Mouse (Mus musculus) neural tube, embryonic 13.5 days (tissue): ENCODE data around the gene Plxnb2. TPM values are rescaled to one million over a fixed set of nuclear protein-coding genes. Genes with fewer than 3 reads are reported as not detected.

Experiments used
- ATAC-seq: fragments of 200-750 bp; cut with Nextera tagmentation; 2 replicates; pipeline ENCODE4 v1.8.0; 2017; ENCODE audit warnings: low read depth, mild to moderate bottlenecking, moderate TSS enrichment, moderate library complexity
- H3K27ac ChIP-seq: fragments of 300-500 bp; sonication (generic); replicated peaks from 2 replicates; pipeline ENCODE4 v1.5.1; 2015; ENCODE audit warnings: moderate library complexity, mild to moderate bottlenecking, inconsistent platforms
- H3K27me3 ChIP-seq: fragments of 300-500 bp; sonication (generic); 2 replicates; pipeline ENCODE4 v1.6.1; 2015; ENCODE audit warnings: mild to moderate bottlenecking, inconsistent platforms
- H3K36me3 ChIP-seq: fragments of 300-500 bp; sonication (generic); 2 replicates; pipeline ENCODE4 v1.6.1; 2015; ENCODE audit warnings: mild to moderate bottlenecking, inconsistent platforms
- H3K4me1 ChIP-seq: fragments of 300-500 bp; sonication (generic); replicated peaks from 2 replicates; pipeline ENCODE4 v1.6.1; 2015; ENCODE audit warnings: inconsistent platforms
- H3K4me2 ChIP-seq: fragments of 300-500 bp; sonication (generic); 2 replicates; pipeline ENCODE4 v1.6.1; 2015; ENCODE audit warnings: inconsistent platforms, mild to moderate bottlenecking, moderate library complexity
- H3K4me3 ChIP-seq: fragments of 300-500 bp; sonication (generic); 2 replicates; pipeline ENCODE4 v1.5.1; 2015; ENCODE audit warnings: mild to moderate bottlenecking, inconsistent platforms
- H3K9ac ChIP-seq: fragments of 300-500 bp; sonication (generic); 2 replicates; pipeline ENCODE4 v1.6.1; 2015; ENCODE audit warnings: moderate library complexity, mild to moderate bottlenecking, inconsistent platforms
- H3K9me3 ChIP-seq: fragments of 300-500 bp; sonication (generic); 2 replicates; pipeline ENCODE4 v1.6.1; 2016; ENCODE audit warnings: inconsistent platforms
- WGBS: fragments of 180-500 bp; shearing (Covaris S2); methylation state at CpG from one replicate; pipeline ENCODE4 v1.1.7; 2015; 5-methylcytosine and 5-hydroxymethylcytosine counted together
- microRNA-seq: library from miRNA; unstranded; fragments of <30 nt; microRNA quantifications from one replicate; pipeline ENCODE4, GENCODE M21; 2016
- polyA plus RNA-seq: library from polyadenylated mRNA; unstranded; fragments of >200 nt; fragmentation: Nextera tagmentation; extraction: Ambion mirVana; gene quantifications from 2 replicates; pipeline ENCODE4 v1.2.1, GENCODE M21; 2015

Plxnb2 gene
- polyA plus RNA-seq, 1 experiment from 2014 or later: 89.8 TPM

GRCm38 (mm10) chr15:89110147-89110546 is 70.4 kb downstream of the Plxnb2 start:
- no peak overlapping the region for H3K27ac ChIP-seq
- H3K36me3 ChIP-seq: peaks cover 94% of the 10 kb centered on the region
- H3K9me3 ChIP-seq: no peaks in the 10 kb centered on the region
- ATAC-seq: no peak
- H3K4me3 ChIP-seq: no peak overlapping the region
- H3K4me1 ChIP-seq: no peaks in the 10 kb centered on the region
- H3K4me2 ChIP-seq: no peak overlapping the region
- no peak overlapping the region for H3K9ac ChIP-seq
- WGBS: 87% methylated on average over 9 of the region's 9 CpGs
- no peaks in the 10 kb centered on the region for H3K27me3 ChIP-seq

- peaks cover 100% of the 10 kb centered on the region for H3K36me3 ChIP-seq
- no peak overlapping the region for H3K9ac ChIP-seq
- no peak for ATAC-seq
- no peak overlapping the region for H3K4me3 ChIP-seq
- no peaks in the 10 kb centered on the region for H3K9me3 ChIP-seq
- no peak overlapping the region for H3K4me2 ChIP-seq
- no peaks in the 10 kb centered on the region for H3K27me3 ChIP-seq
- 94% methylated on average over 1 of the region's 1 CpGs for WGBS
- H3K4me1 ChIP-seq: no peaks in the 10 kb centered on the region
- no peak overlapping the region for H3K27ac ChIP-seq
Observed at GRCm38 (mm10) chr15:89106976-89107375, 73.6 kb downstream of the Plxnb2 start.

- no peaks in the 10 kb centered on the region for H3K4me1 ChIP-seq
- no peak overlapping the region for H3K4me3 ChIP-seq
- no peak overlapping the region for H3K9ac ChIP-seq
- no peaks in the 10 kb centered on the region for H3K9me3 ChIP-seq
- no peak for ATAC-seq
- peaks cover 100% of the 10 kb centered on the region for H3K36me3 ChIP-seq
- H3K27me3 ChIP-seq: no peaks in the 10 kb centered on the region
- 90% methylated on average over 13 of the region's 13 CpGs for WGBS
- H3K4me2 ChIP-seq: no peak overlapping the region
- no peak overlapping the region for H3K27ac ChIP-seq
Observed at GRCm38 (mm10) chr15:89106073-89106472, 74.5 kb downstream of the Plxnb2 start.

Small RNA genes lying within 50 kb of the gene (microRNA-seq; reads per million reads assigned to microRNA genes)
- gene Mir6958 (2.5 reads per million, percentile 10 among the genes with 10 or more reads in this experiment), gene Mir7118 (0.44 reads per million)

Other genes with a start within 250 kb of the Plxnb2 start
- not detected in 2 replicates for gene Ttll8, start 226.4 kb downstream of the Plxnb2 start, polyA plus RNA-seq
- 6.7 and 8.0 TPM in 2 replicates for gene Mlc1, start 201.8 kb downstream of the Plxnb2 start, polyA plus RNA-seq
- 0.11 TPM in 1 of 2 replicates, not detected in the other for gene Mov10l1, start 197.9 kb downstream of the Plxnb2 start, polyA plus RNA-seq
- gene Panx2, start 121.1 kb downstream of the Plxnb2 start, polyA plus RNA-seq: 2.8 and 3.4 TPM in 2 replicates
- gene Trabd, start 105.7 kb downstream of the Plxnb2 start, polyA plus RNA-seq: 39.6 and 46.8 TPM in 2 replicates
- 21.0 and 21.9 TPM in 2 replicates for gene Selenoo, start 91.7 kb downstream of the Plxnb2 start, polyA plus RNA-seq
- gene Tubgcp6, start 57.7 kb downstream of the Plxnb2 start, polyA plus RNA-seq: 15.8 and 16.7 TPM in 2 replicates
- 23.9 and 26.7 TPM in 2 replicates for gene Hdac10, start 52.1 kb downstream of the Plxnb2 start, polyA plus RNA-seq
- gene Mapk12, start 40.1 kb downstream of the Plxnb2 start, polyA plus RNA-seq: 6.7 and 7.0 TPM in 2 replicates
- gene Mapk11, start 31.2 kb downstream of the Plxnb2 start, polyA plus RNA-seq: 35.8 and 40.2 TPM in 2 replicates
- gene Dennd6b, start 15.7 kb upstream of the Plxnb2 start, polyA plus RNA-seq: 68.9 and 71.8 TPM in 2 replicates
- gene Ppp6r2, start 30.8 kb upstream of the Plxnb2 start, polyA plus RNA-seq: 64.8 and 76.9 TPM in 2 replicates
- gene Sbf1, start 134.5 kb upstream of the Plxnb2 start, polyA plus RNA-seq: 81.8 and 90.0 TPM in 2 replicates
- gene Adm2, start 141.9 kb upstream of the Plxnb2 start, polyA plus RNA-seq: not detected in 2 replicates
- not detected in 2 replicates for gene Miox, start 153.6 kb upstream of the Plxnb2 start, polyA plus RNA-seq
- 34.1 and 35.1 TPM in 2 replicates for gene Lmf2, start 174.9 kb upstream of the Plxnb2 start, polyA plus RNA-seq
- 101 and 117 TPM in 2 replicates for gene Ncaph2, start 174.9 kb upstream of the Plxnb2 start, polyA plus RNA-seq
- 10.9 and 11.3 TPM in 2 replicates for gene Sco2, start 193.1 kb upstream of the Plxnb2 start, polyA plus RNA-seq
- 2.0 and 2.2 TPM in 2 replicates for gene Tymp, start 196.3 kb upstream of the Plxnb2 start, polyA plus RNA-seq
- gene Odf3b, start 198.5 kb upstream of the Plxnb2 start, polyA plus RNA-seq: 0.27 and 1.9 TPM in 2 replicates
- not detected in 2 replicates for gene Klhdc7b, start 204.1 kb upstream of the Plxnb2 start, polyA plus RNA-seq
- not detected in 2 replicates for gene Syce3, start 229.7 kb upstream of the Plxnb2 start, polyA plus RNA-seq
- gene Cpt1b, start 245.1 kb upstream of the Plxnb2 start, polyA plus RNA-seq: 0.73 and 1.7 TPM in 2 replicates
- gene C730034F03Rik, start 248.8 kb upstream of the Plxnb2 start, polyA plus RNA-seq: 6.1 and 7.3 TPM in 2 replicates
- gene Gm44502, start 248.9 kb upstream of the Plxnb2 start, polyA plus RNA-seq: 0.17 TPM in 1 of 2 replicates, not detected in the other
- 81.4 and 82.2 TPM in 2 replicates for gene Chkb, start 249.1 kb upstream of the Plxnb2 start, polyA plus RNA-seq